Mouse (Mus musculus): ENCODE measurements at regions not wholly inside any gene's neighbourhood (a gene's known extent, or its start where the extent isn't known, plus 50 kb on each side); places are given as distances from the start of the nearest gene placed in this dataset.

DNA sequence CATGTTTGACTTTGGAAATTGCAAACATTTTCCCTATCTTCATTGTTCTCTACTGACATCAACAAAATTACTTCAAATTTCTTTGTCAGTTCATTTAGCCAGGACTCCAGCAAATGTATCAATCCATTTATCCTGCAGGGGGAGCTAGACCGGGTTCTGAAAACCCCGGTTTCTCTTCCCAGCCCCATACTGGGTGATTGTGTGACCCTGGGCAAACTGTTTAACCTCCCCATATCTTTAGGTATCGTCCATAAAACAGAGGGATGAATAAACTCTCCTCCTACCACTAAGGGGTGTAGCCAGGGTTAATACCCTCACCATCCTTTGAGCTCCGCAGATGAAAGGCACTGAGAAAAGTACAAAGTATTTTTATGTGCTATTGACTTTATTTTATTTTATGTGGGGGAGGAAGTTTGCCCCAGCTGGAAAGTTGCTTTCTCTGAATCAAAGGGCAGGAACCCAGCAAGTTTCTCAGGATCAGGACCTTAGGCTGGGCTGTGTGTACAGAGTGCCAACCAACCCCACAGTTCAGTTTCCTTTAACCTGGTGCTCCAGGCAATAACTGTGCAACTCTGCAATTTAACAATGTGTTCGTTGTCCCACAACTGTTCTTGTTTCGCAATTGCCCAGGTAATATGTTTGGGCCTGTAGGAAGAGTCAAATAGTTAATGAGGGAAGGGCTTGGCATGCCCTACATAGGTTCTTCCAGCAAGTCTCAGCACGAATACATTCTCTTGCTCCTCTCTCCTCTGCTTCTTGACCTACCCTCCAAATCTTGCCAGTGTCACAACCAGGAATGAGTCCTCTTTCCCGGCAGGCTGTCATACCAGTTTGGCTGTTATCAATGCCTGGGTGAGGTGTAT is 696.1 kb upstream of the A1bg start:
- WGBS = 75% methylated on average over 8 of the region's 8 CpGs
- Histone ChIP-seq H3K4me3 (ENCODE audit: control insufficient read depth, insufficient read depth, low read length) (no peak overlapping the region), H3K27ac (ENCODE audit: control insufficient read depth, insufficient read depth, low read length) (no peak overlapping the region), H3K4me1 (replicated peaks; ENCODE audit: control insufficient read depth, insufficient read depth, low read length) (no peaks in the 10 kb centered on the region), H3K27me3 (ENCODE audit: control insufficient read depth, insufficient read depth, low read length) (no peaks in the 10 kb centered on the region), H3K36me3 (ENCODE audit: control insufficient read depth, insufficient read depth, low read length) (no peaks in the 10 kb centered on the region)
- peak; percentile 8 for DNase-seq
- no peak for TF ChIP-seq CTCF (IDR thresholded peaks at IDR 0.05; ENCODE audit: borderline replicate concordance, control insufficient read depth, extremely low read depth, insufficient read depth, low read length, poor library complexity)

DNA sequence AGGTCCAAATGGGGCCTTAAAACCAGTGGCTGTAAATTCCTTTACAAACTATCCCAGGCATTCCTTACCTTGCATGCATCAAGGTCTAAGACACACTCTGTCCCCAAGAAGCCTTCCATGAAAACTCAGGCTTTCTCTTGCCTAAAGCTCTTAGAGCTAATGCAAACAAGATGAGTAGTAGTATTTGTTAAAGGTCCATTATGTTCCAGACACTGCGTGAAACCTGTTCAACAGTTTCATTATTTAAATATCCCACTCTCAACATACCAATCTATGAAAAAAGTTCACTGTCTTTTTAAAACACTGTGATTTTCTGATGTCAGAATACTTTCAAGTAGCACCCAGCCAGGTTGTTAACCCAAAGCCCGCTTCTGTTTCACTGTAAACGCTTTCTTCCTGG is 687.9 kb upstream of the A1bg start:
- H3K27me3 ChIP-seq (ENCODE audit: control insufficient read depth, insufficient read depth, low read length) = no peaks in the 10 kb centered on the region
- 96% methylated on average over 3 of the region's 3 CpGs for WGBS
- no peaks in the 10 kb centered on the region for H3K4me1 ChIP-seq (replicated peaks; ENCODE audit: control insufficient read depth, insufficient read depth, low read length)
- H3K36me3 ChIP-seq (ENCODE audit: control insufficient read depth, insufficient read depth, low read length) = no peaks in the 10 kb centered on the region
- H3K4me3 ChIP-seq (ENCODE audit: control insufficient read depth, insufficient read depth, low read length) = no peak overlapping the region
- no peak for TF ChIP-seq POLR2A (IDR thresholded peaks at IDR 0.05; ENCODE audit: control insufficient read depth, extremely low read depth, insufficient read depth, low read length, poor library complexity)
- TF ChIP-seq CTCF (IDR thresholded peaks at IDR 0.05; ENCODE audit: borderline replicate concordance, control insufficient read depth, extremely low read depth, insufficient read depth, low read length, poor library complexity) = no peak
- H3K27ac ChIP-seq (ENCODE audit: control insufficient read depth, insufficient read depth, low read length) = no peak overlapping the region
- DNase-seq = no peak

DNA sequence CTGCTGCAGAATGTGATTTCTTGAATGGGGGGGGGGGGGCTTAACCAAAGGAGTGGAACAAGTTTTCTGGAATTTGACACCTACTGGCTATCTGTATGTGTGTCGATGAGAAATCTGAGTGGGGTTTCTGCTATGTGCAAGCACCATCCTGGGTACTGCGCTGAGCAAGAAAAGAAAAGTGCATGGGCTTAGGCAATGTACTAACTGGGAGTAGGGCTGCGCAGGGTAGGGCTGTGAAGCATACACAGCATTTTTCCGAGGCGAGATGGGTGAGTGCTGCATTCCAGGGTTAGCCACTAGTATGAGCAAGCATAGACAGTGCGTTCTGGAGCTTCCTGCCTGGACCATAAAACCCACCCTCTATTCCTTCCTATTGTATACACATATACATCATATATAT is 686.8 kb upstream of the A1bg start:
- 93% methylated on average over 6 of the region's 6 CpGs for WGBS
- Histone ChIP-seq H3K4me3 (ENCODE audit: control insufficient read depth, insufficient read depth, low read length) (no peak overlapping the region), H3K27ac (ENCODE audit: control insufficient read depth, insufficient read depth, low read length) (no peak overlapping the region), H3K4me1 (replicated peaks; ENCODE audit: control insufficient read depth, insufficient read depth, low read length) (no peaks in the 10 kb centered on the region), H3K27me3 (ENCODE audit: control insufficient read depth, insufficient read depth, low read length) (no peaks in the 10 kb centered on the region), H3K36me3 (ENCODE audit: control insufficient read depth, insufficient read depth, low read length) (no peaks in the 10 kb centered on the region)
- TF ChIP-seq POLR2A (IDR thresholded peaks at IDR 0.05; ENCODE audit: control insufficient read depth, extremely low read depth, insufficient read depth, low read length, poor library complexity) (no peak), CTCF (IDR thresholded peaks at IDR 0.05; ENCODE audit: borderline replicate concordance, control insufficient read depth, extremely low read depth, insufficient read depth, low read length, poor library complexity) (no peak)
- no peak for DNase-seq

DNA sequence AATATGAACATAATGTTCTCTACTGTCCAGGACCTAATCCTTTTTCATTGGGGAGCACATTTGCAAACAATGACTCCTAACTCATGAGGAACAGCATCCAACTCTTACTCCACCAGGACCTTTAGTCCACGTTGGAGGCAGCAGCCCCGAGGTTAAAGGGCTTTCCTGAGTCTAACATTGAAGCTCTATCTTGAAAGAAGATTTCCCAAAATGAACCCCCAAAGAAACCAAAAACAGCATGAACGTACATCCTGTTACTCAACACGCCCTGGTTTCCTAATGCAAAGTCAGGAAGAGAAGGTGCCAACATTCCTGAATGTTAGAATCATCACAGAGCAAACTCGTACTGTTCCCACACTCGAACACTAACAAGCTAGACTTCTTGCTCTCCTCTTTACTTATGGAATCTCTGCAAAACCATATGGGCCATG is 685.5 kb upstream of the A1bg start:
- Histone ChIP-seq H3K27me3 (ENCODE audit: control insufficient read depth, insufficient read depth, low read length) (no peaks in the 10 kb centered on the region), H3K36me3 (ENCODE audit: control insufficient read depth, insufficient read depth, low read length) (no peaks in the 10 kb centered on the region), H3K4me3 (ENCODE audit: control insufficient read depth, insufficient read depth, low read length) (no peak overlapping the region), H3K27ac (ENCODE audit: control insufficient read depth, insufficient read depth, low read length) (no peak overlapping the region), H3K4me1 (replicated peaks; ENCODE audit: control insufficient read depth, insufficient read depth, low read length) (no peaks in the 10 kb centered on the region)
- WGBS = 84% methylated on average over 6 of the region's 6 CpGs
- no peak for DNase-seq
- TF ChIP-seq POLR2A (IDR thresholded peaks at IDR 0.05; ENCODE audit: control insufficient read depth, extremely low read depth, insufficient read depth, low read length, poor library complexity) (no peak), CTCF (IDR thresholded peaks at IDR 0.05; ENCODE audit: borderline replicate concordance, control insufficient read depth, extremely low read depth, insufficient read depth, low read length, poor library complexity) (no peak)

DNA sequence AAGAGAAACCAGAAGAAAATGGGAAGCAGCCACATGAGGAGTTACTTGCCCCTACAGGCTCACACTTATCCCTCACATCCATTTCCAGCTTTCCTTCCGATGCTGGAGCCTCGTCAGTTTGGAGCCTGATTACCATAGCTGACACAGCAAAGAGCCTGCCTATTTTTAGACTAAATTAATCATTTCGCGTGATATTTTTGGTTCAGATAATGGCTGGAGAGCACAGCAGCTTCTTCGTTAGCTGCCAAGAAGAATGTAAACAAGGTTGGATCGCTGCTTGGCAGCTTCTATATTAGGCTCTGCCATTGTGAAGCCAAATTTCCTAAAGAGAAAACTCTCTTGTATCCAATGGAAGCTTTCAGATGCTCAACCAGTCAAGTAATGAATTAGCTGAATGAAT is 676.9 kb upstream of the A1bg start:
- WGBS = 88% methylated on average over 6 of the region's 6 CpGs
- H3K27ac ChIP-seq (ENCODE audit: control insufficient read depth, insufficient read depth, low read length) = no peak overlapping the region

DNA sequence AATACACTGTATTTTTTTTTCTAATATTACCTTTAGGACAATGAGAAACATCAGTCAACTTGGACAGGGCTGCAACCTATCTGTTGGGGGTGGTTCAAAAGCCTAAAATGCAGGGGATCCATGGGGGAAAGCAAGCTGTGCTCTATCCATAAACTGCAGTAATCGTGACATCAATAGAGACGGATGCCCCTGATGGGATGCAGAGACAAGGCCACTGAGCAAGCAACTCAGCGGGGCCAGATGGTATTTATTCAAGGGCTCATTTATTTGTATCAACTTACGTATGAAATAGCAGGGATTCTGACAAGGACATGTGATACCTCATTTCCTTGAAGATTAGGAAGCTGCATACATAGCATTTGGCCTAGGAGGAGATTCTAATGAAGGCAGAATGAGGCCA is 673.5 kb upstream of the A1bg start:
- no peak overlapping the region for H3K27ac ChIP-seq (ENCODE audit: control insufficient read depth, insufficient read depth, low read length)
- 91% methylated on average over 4 of the region's 4 CpGs for WGBS

More for the DNA sequence above, 676.9 kb upstream of the A1bg start:
- Histone ChIP-seq H3K4me3 (ENCODE audit: control insufficient read depth, insufficient read depth, low read length) (no peak overlapping the region), H3K36me3 (ENCODE audit: control insufficient read depth, insufficient read depth, low read length) (no peaks in the 10 kb centered on the region), H3K4me1 (replicated peaks; ENCODE audit: control insufficient read depth, insufficient read depth, low read length) (no peaks in the 10 kb centered on the region), H3K27me3 (ENCODE audit: control insufficient read depth, insufficient read depth, low read length) (no peaks in the 10 kb centered on the region)
- DNase-seq = no peak
- TF ChIP-seq POLR2A (IDR thresholded peaks at IDR 0.05; ENCODE audit: control insufficient read depth, extremely low read depth, insufficient read depth, low read length, poor library complexity) = no peak
- no peak for TF ChIP-seq CTCF (IDR thresholded peaks at IDR 0.05; ENCODE audit: borderline replicate concordance, control insufficient read depth, extremely low read depth, insufficient read depth, low read length, poor library complexity)

More for the DNA sequence above, 673.5 kb upstream of the A1bg start:
- Histone ChIP-seq H3K36me3 (ENCODE audit: control insufficient read depth, insufficient read depth, low read length) (no peaks in the 10 kb centered on the region), H3K4me3 (ENCODE audit: control insufficient read depth, insufficient read depth, low read length) (no peak overlapping the region), H3K4me1 (replicated peaks; ENCODE audit: control insufficient read depth, insufficient read depth, low read length) (no peaks in the 10 kb centered on the region), H3K27me3 (ENCODE audit: control insufficient read depth, insufficient read depth, low read length) (no peaks in the 10 kb centered on the region)
- DNase-seq = no peak
- no peak for TF ChIP-seq POLR2A (IDR thresholded peaks at IDR 0.05; ENCODE audit: control insufficient read depth, extremely low read depth, insufficient read depth, low read length, poor library complexity)
- no peak for TF ChIP-seq CTCF (IDR thresholded peaks at IDR 0.05; ENCODE audit: borderline replicate concordance, control insufficient read depth, extremely low read depth, insufficient read depth, low read length, poor library complexity)
